Mouse (Mus musculus): ENCODE data around the gene Lztr1.

The Lztr1 gene

DNA sequence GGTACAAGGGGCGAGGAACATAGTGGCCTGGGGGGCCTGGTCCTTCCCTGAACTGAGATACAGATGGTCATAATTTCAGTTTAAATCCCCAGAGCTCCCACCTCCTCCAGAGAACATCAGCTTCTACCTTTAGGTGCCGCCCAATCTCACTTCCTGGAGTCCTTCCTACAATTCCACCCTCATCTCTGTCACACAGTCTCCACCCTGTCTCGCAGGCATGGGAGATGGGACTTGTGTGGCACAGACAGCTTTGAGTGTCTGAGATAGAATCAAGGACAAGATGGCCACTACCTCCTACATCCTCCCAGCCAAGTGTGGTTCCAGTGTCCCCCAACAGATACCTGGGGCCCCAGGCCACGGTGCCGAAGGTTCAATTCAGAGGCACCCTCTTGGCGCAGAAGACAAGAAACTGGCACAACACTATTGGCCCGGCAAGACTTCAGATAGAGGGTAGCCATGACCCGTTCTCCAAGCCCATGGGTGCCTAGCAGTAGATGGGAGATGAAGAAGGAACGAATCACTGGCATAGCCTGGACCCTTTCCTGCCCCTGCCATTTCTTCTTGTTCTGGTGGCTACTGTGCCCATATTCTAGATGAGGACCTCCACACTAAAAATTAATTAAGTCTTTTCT lies 51.0 kb downstream of the Lztr1 start:
- DNase-seq, result no peak

DNA sequence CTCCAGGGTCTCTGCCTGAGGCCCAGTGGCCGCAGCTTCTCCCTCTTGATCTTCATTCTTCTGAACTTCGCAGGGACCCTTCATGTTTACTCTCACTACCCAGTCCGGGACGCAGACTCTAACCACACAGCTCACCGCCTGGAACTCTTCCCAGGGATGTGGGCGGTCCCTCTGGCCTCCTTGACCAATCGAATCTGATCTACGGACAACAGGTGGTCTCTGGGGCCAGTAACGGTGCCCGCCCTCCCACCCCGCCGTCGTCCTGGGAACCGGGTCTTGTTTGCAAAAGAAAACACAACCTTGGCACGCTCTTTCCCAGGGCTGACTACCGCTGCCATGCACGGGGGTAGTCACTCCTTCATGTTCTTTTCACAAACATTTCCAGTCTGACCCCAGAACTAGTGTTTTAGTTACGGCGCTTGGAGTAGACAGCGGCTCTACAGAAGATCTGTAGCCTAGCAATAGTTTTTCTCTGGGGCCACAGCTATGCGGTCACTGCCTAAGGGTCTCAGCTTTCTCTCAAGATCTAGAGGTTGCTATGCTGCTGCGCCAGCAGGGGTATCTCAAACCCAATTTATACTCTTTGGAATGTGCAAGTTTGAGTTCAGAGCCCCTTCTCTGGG lies 52.8 kb downstream of the Lztr1 start, which contains the start of gene Lrrc74b:
Gene Lrrc74b (minus strand): TSS at position 120 of the 623 bp plus-strand sequence.
- no peak for DNase-seq

DNA sequence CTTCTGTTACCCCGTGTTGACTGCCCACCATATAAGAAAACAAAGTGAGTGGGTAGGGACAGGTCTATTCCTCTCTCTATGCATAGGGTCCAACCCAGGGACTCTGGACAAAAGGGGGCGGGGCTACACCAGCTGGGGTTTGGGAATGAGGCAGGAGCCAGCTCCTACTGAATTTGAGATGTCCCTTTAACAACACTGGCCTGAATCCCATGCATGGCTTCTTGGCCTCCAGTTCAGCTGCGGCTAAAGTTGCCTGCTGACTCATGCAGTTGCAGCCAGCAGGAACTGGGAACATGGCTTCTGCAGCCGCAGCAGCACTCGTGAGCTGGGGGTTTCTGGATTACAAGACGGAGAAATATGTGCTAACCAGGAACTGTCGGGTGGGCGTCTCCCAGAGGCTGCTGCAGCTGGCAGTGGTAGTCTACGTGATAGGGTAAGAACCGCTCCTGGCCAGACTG lies 53.3 kb downstream of the Lztr1 start, which contains the start of gene P2rx6:
Gene P2rx6 (plus strand): TSS at position 135 of the 458 bp plus-strand sequence.
- no peak for DNase-seq

DNA sequence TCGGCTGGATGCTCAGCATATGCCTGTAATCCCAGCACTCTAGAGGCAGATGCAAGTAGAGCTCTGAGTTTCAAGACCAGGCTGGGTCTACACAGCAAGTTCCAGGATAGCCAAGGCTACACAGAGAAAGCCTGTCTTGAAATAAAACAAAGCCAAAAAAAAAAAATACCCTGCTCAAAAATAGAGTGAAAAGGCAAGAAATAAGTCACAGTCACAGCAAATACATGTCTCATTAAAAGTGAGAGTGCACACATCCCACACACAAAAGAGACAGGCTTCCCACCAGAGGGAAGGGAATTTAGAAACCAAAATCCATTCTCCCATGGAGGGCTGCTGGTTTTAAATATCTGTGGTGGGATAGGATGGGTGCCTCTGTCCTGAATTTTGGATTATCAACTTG lies 55.1 kb downstream of the Lztr1 start:
- DNase-seq, result no peak

DNA sequence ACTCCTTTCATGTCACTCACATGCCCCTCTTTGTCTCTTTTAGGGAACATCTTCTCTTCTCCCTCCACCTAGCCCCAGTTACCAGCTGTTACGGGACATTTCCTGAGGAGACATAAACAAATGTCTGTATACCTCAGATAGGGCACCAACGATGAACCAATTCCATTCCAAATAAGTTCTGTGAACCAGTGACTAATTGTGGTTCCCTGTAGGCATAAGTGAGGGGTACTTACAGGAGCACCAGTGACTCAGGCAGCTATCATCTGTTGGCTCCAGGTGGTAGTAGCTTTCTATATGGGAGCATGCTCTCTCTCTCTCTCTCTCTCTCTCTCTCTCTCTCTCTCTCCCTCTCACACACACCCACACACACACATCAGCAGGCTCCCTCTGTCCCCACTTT lies 55.7 kb downstream of the Lztr1 start:
- no peak for DNase-seq

DNA sequence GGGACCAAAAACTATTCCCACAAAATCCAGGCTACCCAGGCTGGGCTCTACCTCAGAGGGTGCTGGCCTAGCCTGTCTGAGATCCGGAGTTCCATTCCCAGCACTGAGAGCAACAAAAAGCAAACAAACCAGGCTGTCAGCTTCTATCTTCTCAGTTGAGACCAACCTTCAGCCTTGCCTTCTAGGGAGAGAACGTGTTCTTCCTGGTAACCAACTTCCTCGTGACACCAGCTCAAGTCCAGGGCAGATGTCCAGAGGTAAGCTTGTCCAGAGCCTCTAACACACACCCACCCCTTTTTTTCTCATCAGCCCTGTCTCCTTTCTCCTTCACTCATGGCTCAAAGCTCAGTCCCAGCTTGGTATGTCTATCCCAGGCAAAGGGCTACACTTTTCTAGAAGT lies 56.3 kb downstream of the Lztr1 start:
- DNase-seq, result no peak

DNA sequence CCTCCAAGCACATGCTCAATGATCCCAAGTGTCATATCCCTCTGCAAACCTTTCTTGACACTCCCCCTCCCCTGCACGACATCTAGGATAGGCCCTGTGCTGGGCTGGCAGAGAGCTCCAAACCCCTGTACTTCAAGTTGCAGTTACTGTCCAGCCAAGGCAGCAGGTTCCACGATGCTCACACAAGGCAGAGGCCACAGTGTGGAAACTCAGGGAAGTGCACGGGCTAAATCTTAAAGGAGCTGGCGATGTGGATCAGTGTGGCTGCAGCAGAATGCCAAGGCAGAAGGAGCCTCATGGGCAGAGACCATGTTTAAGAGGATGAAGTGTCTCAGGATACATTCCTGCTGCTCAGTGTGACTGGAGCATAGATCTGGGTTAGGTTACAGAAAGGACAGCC lies 57.7 kb downstream of the Lztr1 start:
- no peak for DNase-seq

Data from thymus, adult 18-20 months (tissue).